Mouse (Mus musculus): ENCODE results near the gene Wfdc6b. TPM values are rescaled to one million over a fixed set of nuclear protein-coding genes. Genes with fewer than 3 reads are reported as not detected.
"Not testable (repeated sequence)": the region's sequence is repeated elsewhere in the genome, so short reads cannot be mapped to it uniquely, and the experiment has no call there.

Gene Wfdc6b
- not detected for total RNA-seq (2021)
- long read RNA-seq, experiment 1: 0 reads
- long read RNA-seq, experiment 2: 0 reads

- H3K4me3 ChIP-seq; intact Hi-C loops (cut with DNase I); H3K27ac ChIP-seq; DNase-seq (ENCODE audit: extremely low spot score in 1 of 2, low spot score in 2 of 2): not testable (repeated sequence)
Measured at GRCm38 (mm10) chr2:164613471-164613870, at the start of gene Wfdc6b, which contains the start of gene Wfdc8. Gene Wfdc6b (plus strand): TSS chr2:164613522. Gene Wfdc8 (minus strand): TSS chr2:164613626.

DNA sequence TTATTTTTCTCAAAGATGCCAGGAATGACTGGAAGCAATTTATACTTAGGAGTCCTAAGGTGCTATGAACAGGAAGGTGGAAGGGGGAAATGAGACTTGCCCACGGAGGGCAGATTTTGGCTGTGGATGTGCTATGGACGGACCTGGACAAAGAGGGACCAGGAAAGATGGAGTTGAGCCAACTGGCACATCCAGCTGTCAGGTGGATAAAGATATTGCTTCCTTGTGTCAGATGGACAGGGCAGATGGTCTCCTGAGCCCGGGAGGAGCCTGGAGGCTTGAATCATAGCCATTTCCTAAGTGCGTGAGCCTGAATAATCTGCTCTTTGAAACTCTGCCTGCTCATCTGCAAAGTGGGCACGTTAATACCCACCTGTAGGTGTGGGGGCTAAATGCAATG, 49.0 kb upstream of the Wfdc6b start:
- no peak for TF ChIP-seq CTCF (IDR thresholded peaks at IDR 0.05)
- Histone ChIP-seq H3K4me3 (no peak overlapping the region), H3K27ac (no peak overlapping the region)
- no peak for DNase-seq (ENCODE audit: extremely low spot score in 1 of 2, low spot score in 2 of 2)
- intact Hi-C loops (cut with DNase I): loop anchor here (5.0 kb wide), 1 partner anchor 147 kb away; no protein-coding TSS in a partner anchor

GRCm38 (mm10) chr2:164566997-164567396, 46.3 kb upstream of the Wfdc6b start:
- intact Hi-C loops (cut with DNase I): no loop called here
- no peak overlapping the region for H3K4me3 ChIP-seq
- TF ChIP-seq CTCF (IDR thresholded peaks at IDR 0.05): peak; percentile 2; the same call in 1 of the 2 replicates
- no peak for DNase-seq (ENCODE audit: extremely low spot score in 1 of 2, low spot score in 2 of 2)
- no peak overlapping the region for H3K27ac ChIP-seq

- no peak for TF ChIP-seq CTCF (IDR thresholded peaks at IDR 0.05)
- H3K4me3 ChIP-seq: no peak overlapping the region
- no peak overlapping the region for H3K27ac ChIP-seq
- no peak for DNase-seq (ENCODE audit: extremely low spot score in 1 of 2, low spot score in 2 of 2)
- intact Hi-C loops (cut with DNase I): no loop called here
Measured at GRCm38 (mm10) chr2:164567460-164567859, 45.9 kb upstream of the Wfdc6b start.

DNA sequence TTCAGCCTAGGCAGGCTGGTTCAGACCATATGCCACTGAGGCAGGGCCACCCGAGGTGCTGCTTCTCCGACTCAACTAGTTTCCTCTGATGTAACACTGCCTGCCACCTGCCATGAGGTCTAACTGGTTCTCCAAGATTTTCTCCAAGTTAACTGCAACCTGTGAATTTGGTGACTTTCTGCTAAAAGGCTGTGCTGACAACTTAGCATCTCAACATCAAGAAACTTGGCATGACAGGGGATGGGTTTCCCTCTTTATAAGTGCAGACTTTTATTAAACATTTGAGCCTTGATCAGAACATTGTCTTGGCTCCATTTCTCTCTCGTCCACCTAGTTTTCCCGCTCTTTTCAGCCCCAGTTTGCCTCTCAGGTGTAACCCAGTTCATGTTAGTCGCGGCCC, 40.0 kb upstream of the Wfdc6b start, which contains the start of gene Spint3:
Gene Spint3 (minus strand): TSS at position 101 of the 400 bp plus-strand sequence.
- intact Hi-C loops (cut with DNase I); DNase-seq (ENCODE audit: extremely low spot score in 1 of 2, low spot score in 2 of 2); H3K27ac ChIP-seq; H3K4me3 ChIP-seq: not testable (repeated sequence)

DNA sequence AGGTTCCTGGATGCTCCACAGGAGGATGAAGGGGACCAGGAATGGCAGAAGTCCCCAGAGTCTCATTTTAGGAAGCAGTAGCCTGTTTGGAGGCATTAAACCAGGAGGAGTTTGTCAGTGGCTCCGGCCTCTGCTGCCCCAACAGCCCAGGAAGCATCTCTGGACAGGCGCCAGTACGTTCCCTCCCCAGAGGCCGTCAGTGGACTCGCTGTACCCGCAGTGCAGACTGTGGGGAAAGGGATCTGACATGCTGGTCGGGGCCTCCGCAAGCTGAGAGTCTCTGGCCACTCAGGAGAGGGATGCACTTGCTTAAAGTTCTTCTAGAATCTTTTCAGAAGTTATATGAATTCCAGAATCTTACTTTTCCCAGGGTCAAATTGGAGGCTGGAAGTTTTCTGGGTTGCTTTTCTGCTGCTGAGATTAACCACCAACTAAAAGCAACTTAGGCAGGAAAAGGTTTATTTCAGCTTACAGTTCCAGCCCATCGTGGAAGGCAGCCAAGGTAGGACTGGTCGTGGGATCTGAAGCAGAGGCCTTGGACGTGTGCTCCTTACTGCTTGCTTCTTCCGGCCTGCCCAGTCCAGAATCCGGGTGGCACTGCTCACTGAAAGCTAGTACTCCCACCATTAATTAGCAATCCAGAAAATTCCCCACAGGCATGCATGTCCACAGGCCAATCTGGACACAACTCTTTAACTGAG, 28.1 kb upstream of the Wfdc6b start, which contains the start of gene Wfdc6a:
Gene Wfdc6a (minus strand): TSS at position 423 of the 701 bp plus-strand sequence.
- H3K4me3 ChIP-seq; H3K27ac ChIP-seq; DNase-seq (ENCODE audit: extremely low spot score in 1 of 2, low spot score in 2 of 2); intact Hi-C loops (cut with DNase I): not testable (repeated sequence)

DNA sequence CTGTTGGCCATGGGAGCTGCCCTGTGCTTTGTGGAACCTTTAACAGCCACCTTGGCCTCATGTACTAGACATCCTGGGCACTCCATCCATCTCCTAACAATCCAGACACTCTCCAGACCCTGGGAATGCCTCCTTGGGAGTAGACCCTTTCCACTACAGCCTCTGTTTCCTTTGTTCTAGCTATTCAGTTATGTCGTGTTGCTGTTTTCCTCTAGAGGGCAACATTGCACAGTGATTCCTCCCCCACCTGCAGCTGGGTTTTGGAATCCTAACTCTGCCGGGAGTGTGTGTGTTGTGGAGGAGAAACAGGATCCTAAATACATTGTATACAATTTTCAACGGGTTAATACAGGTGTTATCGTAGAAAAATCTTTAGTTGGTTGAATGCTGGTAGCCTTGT, 21.3 kb upstream of the Wfdc6b start:
- no peak overlapping the region for H3K4me3 ChIP-seq
- DNase-seq (ENCODE audit: extremely low spot score in 1 of 2, low spot score in 2 of 2): peak; percentile 13 to 15
- peak; percentile 78 for TF ChIP-seq CTCF (IDR thresholded peaks at IDR 0.05)
- H3K27ac ChIP-seq: no peak overlapping the region
- intact Hi-C loops (cut with DNase I): loop anchor here (1.0 kb wide), 1 partner anchor 134 kb away; no protein-coding TSS in a partner anchor

DNA sequence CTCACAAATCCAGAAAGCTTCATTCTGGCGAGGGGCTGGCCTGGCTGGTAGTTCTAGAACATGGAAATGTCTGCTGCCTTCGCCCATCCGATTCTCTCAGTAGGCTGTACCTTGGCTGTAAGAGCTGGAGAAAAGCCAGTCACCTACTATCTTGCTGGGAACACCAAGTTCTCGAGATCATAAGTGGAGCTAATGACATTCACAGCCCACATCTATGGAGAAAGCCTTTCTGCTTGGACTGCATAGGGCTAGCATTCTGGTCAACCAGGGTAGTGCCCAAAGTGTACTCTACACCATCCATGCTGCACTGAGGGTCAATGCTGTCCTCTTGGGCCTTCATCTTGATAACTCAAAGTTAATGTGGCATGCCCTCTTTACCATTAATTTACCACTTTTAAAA, 19.8 kb upstream of the Wfdc6b start, which contains the start of gene Eppin:
Gene Eppin (minus strand): TSS at position 101 of the 400 bp plus-strand sequence.
- TF ChIP-seq CTCF (IDR thresholded peaks at IDR 0.05): no peak
- intact Hi-C loops (cut with DNase I): no loop called here
- no peak within 1 kb of the TSS for H3K27ac ChIP-seq
- no peak within 1 kb of the TSS for H3K4me3 ChIP-seq
- DNase-seq (ENCODE audit: extremely low spot score in 1 of 2, low spot score in 2 of 2): no peak

DNA sequence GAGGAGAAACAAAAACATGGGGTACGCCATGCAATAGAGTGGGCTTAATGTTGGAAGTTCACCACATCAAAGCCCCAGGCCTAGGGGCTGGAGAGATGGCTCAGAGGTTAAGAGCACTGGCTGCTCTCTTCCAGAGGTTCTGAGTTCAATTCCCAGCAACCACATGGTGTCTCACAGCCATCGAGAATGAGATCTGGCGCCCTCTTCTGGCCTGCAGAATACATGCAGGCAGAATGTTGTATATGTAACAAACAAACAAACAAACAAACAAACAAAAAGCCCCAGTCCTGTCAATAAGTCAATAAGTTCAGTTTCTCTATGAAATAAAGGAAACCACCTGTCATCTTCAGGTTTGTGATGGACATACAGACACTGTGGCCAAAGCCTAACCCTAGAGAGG, 13.1 kb upstream of the Wfdc6b start:
- intact Hi-C loops (cut with DNase I): no loop called here
- DNase-seq (ENCODE audit: extremely low spot score in 1 of 2, low spot score in 2 of 2): no peak
- H3K4me3 ChIP-seq: no peak overlapping the region
- no peak overlapping the region for H3K27ac ChIP-seq
- TF ChIP-seq CTCF (IDR thresholded peaks at IDR 0.05): peak; percentile 21

DNA sequence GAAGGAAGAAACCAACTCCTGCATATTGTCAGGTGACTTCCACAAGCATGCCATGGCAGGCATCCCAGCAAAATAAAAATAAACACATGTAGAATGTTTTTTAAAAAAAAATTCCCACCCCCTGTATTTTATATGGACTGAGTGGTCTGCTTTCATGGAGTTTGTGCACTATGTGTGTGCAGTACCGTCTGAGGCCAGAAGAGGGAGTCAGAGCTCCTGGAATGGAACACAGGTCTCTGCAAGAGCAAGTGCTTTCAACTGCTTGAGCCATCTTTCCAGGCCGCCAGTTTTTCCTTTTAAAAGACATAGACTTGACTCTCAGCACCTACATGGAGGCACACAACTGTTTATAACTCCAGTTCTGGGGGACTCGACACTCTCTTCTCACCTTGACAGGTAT, 9.8 kb upstream of the Wfdc6b start:
- Histone ChIP-seq H3K27ac (no peak overlapping the region), H3K4me3 (no peak overlapping the region)
- DNase-seq (ENCODE audit: extremely low spot score in 1 of 2, low spot score in 2 of 2): no peak
- peak; percentile 7 for TF ChIP-seq CTCF (IDR thresholded peaks at IDR 0.05)
- intact Hi-C loops (cut with DNase I): no loop called here

DNA sequence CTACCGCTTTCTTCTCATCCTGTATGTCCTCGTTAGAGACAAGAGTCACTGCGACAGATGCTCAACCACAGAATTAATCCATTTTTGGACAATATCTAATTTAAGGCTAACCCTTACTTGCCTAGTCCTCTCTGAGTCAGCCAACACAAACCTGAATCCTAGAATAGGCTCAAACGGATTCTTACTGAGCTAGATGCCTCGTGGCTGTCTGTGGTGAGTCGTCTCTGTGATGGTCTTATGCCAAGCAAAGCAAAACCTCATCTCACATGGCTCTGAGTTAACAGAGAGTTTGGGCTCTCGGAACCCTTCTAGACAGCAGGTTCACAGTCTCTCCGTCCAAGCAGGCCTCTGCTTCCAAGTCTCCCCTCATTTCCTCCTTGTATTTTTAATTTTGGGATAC, 8.9 kb upstream of the Wfdc6b start:
- intact Hi-C loops (cut with DNase I): no loop called here
- TF ChIP-seq CTCF (IDR thresholded peaks at IDR 0.05): no peak
- no peak for DNase-seq (ENCODE audit: extremely low spot score in 1 of 2, low spot score in 2 of 2)
- no peak overlapping the region for H3K27ac ChIP-seq
- H3K4me3 ChIP-seq: no peak overlapping the region

DNA sequence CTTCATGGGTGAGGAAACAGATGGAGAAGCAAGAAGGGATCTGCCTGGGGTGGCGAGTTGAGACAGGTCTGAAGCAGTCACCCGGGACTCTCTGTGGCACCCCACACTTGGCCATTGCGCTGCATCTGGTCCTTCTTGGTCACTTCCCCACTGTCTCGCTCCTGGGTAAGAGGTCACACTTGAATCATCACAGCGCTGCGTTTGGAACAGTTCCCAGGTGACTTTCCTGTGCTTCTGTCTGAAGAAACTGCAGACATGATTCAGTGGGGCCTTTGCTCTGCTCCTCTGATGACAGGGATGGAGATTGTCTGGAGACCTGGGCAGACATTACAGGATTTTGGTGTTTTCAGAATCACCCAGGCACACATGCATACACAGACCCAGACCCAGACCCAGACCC, 4.5 kb upstream of the Wfdc6b start:
- intact Hi-C loops (cut with DNase I): no loop called here
- Histone ChIP-seq H3K27ac (no peak overlapping the region), H3K4me3 (no peak overlapping the region)
- DNase-seq (ENCODE audit: extremely low spot score in 1 of 2, low spot score in 2 of 2): no peak
- no peak for TF ChIP-seq CTCF (IDR thresholded peaks at IDR 0.05)

GRCm38 (mm10) chr2:164615386-164615785, 2.1 kb downstream of the Wfdc6b start:
- H3K27ac ChIP-seq: no peak overlapping the region
- DNase-seq (ENCODE audit: extremely low spot score in 1 of 2, low spot score in 2 of 2): no peak
- no peak for TF ChIP-seq CTCF (IDR thresholded peaks at IDR 0.05)
- H3K4me3 ChIP-seq: no peak overlapping the region
- intact Hi-C loops (cut with DNase I): no loop called here
